Mouse (Mus musculus) ES-E14 (cell line): ENCODE measurements at regions not wholly inside any gene's neighbourhood (a gene's known extent, or its start where the extent isn't known, plus 50 kb on each side); places are given as distances from the start of the nearest gene placed in this dataset.

Source experiments
- DNase-seq: peaks from one replicate; pipeline ENCODE4 v3.0.0-alpha.2; 2013; ENCODE audit warnings: low read depth, low spot score
- H3K27ac ChIP-seq: 2 replicates; pipeline ENCODE4 v1.5.1; 2012; ENCODE audit warnings: low read depth, mild to moderate bottlenecking, low read length, moderate library complexity, mixed read lengths; ENCODE audit not compliant: poor library complexity, insufficient read depth, severe bottlenecking
- H3K36me3 ChIP-seq: 2 replicates; pipeline ENCODE4 v1.6.1; 2012; ENCODE audit warnings: mild to moderate bottlenecking, low read length, moderate library complexity, mixed read lengths; ENCODE audit not compliant: control insufficient read depth, poor library complexity, insufficient read depth, severe bottlenecking
- H3K4me1 ChIP-seq, 2 experiments: fragments of 150-350 bp in 1 of 2; sonication (generic) in 1 of 2; 2 replicates each; pipeline ENCODE4 v1.6.1; 2012; ENCODE audit warnings: low read length in 2 of 2, mild to moderate bottlenecking in 1 of 2, mixed read lengths in 1 of 2; ENCODE audit not compliant: control insufficient read depth in 2 of 2, insufficient read depth in 2 of 2, poor library complexity in 1 of 2
- H3K4me3 ChIP-seq, 2 experiments: fragments of 150-350 bp in 1 of 2; sonication (generic) in 1 of 2; 2 replicates each; pipeline ENCODE4 v1.5.1; 2012; ENCODE audit warnings: low read length in 2 of 2, low read depth in 1 of 2, mild to moderate bottlenecking in 1 of 2, mixed read lengths in 1 of 2; ENCODE audit not compliant: insufficient read depth in 1 of 2, poor library complexity in 1 of 2, severe bottlenecking in 1 of 2
- H3K9ac ChIP-seq: 2 replicates; pipeline ENCODE4 v1.6.1; 2012; ENCODE audit warnings: low read depth, mild to moderate bottlenecking, low read length, mixed read lengths; ENCODE audit not compliant: poor library complexity, insufficient read depth, severe bottlenecking
- H3K9me3 ChIP-seq: fragments of 150-350 bp; sonication (generic); 2 replicates; pipeline ENCODE4 v1.6.1; 2012; ENCODE audit warnings: low read depth, mild to moderate bottlenecking, low read length; ENCODE audit not compliant: control insufficient read depth, insufficient read depth
- CHD2 ChIP-seq: IDR thresholded peaks from 2 replicates; pipeline ENCODE4 v1.6.1; 2014; ENCODE audit warnings: mild to moderate bottlenecking, low read depth, low read length, inconsistent platforms
- HCFC1 ChIP-seq: IDR thresholded peaks from 2 replicates; pipeline ENCODE4 v1.6.1; 2012; ENCODE audit warnings: low read length, inconsistent platforms, borderline replicate concordance; ENCODE audit not compliant: insufficient read depth
- MAFK ChIP-seq: IDR thresholded peaks from 2 replicates; pipeline ENCODE4 v1.6.1; 2014; ENCODE audit warnings: mild to moderate bottlenecking, low read depth, low read length, inconsistent platforms; ENCODE audit not compliant: insufficient read depth
- ZC3H11A ChIP-seq: IDR thresholded peaks from 2 replicates; pipeline ENCODE4 v1.6.1; 2012; ENCODE audit warnings: low read depth, mild to moderate bottlenecking, inconsistent platforms, low read length, borderline replicate concordance
- ZNF384 ChIP-seq: IDR thresholded peaks from 2 replicates; pipeline ENCODE4 v1.6.1; 2012; ENCODE audit warnings: low read depth, low read length, inconsistent platforms
- in situ Hi-C, 2 experiments: fragments of 600-800 bp; cut with MboI; formaldehyde crosslinking; loops; one replicate each; pipeline ENCODE4 v1.15.1; 2025; ENCODE audit warnings: low sequenced_read_pairs in 2 of 2, inconsistent platforms in 1 of 2; ENCODE audit not compliant: unreplicated experiment in 2 of 2

- no peak for TF ChIP-seq CHD2
- TF ChIP-seq MAFK: no peak
- no peak for TF ChIP-seq HCFC1
- TF ChIP-seq ZC3H11A: no peak
- no peak for TF ChIP-seq ZNF384
- DNase-seq: no peak
- H3K9ac ChIP-seq: no peak overlapping the region
- no peak overlapping the region for H3K27ac ChIP-seq
- no peak overlapping the region for H3K4me3 ChIP-seq
- H3K4me1 ChIP-seq: no peaks in the 10 kb centered on the region
- in situ Hi-C loops: no loop called here
- H3K36me3 ChIP-seq: no peaks in the 10 kb centered on the region
- H3K9me3 ChIP-seq: no peaks in the 10 kb centered on the region
Observed at GRCm38 (mm10) chr16:74809154-74809825, 397.7 kb upstream of the Robo2 start.

- Histone ChIP-seq H3K4me1 (no peaks in the 10 kb centered on the region), H3K9me3 (no peaks in the 10 kb centered on the region), H3K4me3 (no peak overlapping the region), H3K36me3 (no peaks in the 10 kb centered on the region), H3K27ac (no peak overlapping the region), H3K9ac (no peak overlapping the region)
- in situ Hi-C loops: no loop called here
- no peak for DNase-seq
- TF ChIP-seq ZC3H11A (no peak), MAFK (no peak), HCFC1 (no peak), ZNF384 (no peak), CHD2 (no peak)
Observed at GRCm38 (mm10) chr16:74806775-74807174, 395.1 kb upstream of the Robo2 start.

GRCm38 (mm10) chr16:74801296-74801695 lies 389.7 kb upstream of the Robo2 start:
- H3K9ac ChIP-seq: no peak overlapping the region
- peak; percentile 34; the same call in 1 of the 2 replicates for TF ChIP-seq ZC3H11A
- no peak for TF ChIP-seq HCFC1
- no peak for TF ChIP-seq MAFK
- TF ChIP-seq CHD2: no peak
- no peaks in the 10 kb centered on the region for H3K4me1 ChIP-seq
- H3K27ac ChIP-seq: no peak overlapping the region
- DNase-seq: peak; percentile 21
- in situ Hi-C loops: no loop called here
- no peaks in the 10 kb centered on the region for H3K36me3 ChIP-seq
- H3K9me3 ChIP-seq: no peaks in the 10 kb centered on the region
- no peak overlapping the region for H3K4me3 ChIP-seq

GRCm38 (mm10) chr16:74796303-74796653 lies 384.7 kb upstream of the Robo2 start:
- in situ Hi-C loops: no loop called here
- Histone ChIP-seq H3K4me1 (no peaks in the 10 kb centered on the region), H3K9ac (no peak overlapping the region), H3K36me3 (no peaks in the 10 kb centered on the region), H3K4me3 (no peak overlapping the region), H3K27ac (no peak overlapping the region), H3K9me3 (no peaks in the 10 kb centered on the region)
- TF ChIP-seq MAFK (no peak), HCFC1 (no peak), CHD2 (no peak), ZC3H11A (no peak), ZNF384 (no peak)
- DNase-seq: no peak
